Mouse (Mus musculus): ENCODE results near the gene Pml.

DNA sequence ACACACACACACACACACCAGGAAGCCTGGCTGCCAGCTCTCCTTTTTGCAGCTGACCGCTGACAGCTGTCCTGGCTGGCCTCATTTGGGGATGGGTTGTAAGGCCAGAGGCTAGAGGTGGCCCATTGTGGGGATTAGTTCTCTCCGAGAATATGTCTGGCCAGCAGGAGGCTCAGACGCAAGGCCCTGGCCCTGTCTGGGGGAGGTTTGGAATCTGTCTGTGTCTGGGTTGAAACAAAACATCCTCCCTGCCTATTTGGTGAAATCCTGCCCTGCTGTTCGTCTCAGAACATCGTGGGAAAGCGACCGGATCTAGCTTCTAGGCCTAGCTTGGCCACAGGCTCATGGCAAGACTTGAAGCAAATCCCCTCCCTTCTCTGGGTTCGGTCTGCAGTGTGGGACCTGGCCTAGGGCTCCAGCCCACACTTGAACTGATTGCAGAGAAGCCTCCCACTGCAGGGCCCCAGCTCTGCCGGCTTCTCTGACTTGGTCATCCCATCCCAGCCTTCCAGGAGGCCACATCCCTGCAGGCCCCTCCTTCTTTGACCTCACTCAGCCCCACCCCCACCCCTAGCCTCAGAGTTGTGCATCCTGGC, 46.3 kb upstream of the Pml start:
- TF ChIP-seq CTCF (IDR thresholded peaks at IDR 0.05; ENCODE audit: control insufficient read depth, insufficient read depth, insufficient read length) (no peak), MAX (IDR thresholded peaks at IDR 0.05) (no peak), CEBPB (IDR thresholded peaks at IDR 0.05; ENCODE audit: low read depth) (no peak), MYOG (IDR thresholded peaks at IDR 0.05; ENCODE audit: control insufficient read depth, extremely low read depth, insufficient read length) (no peak)
